ENCODE assay signal across 8 mouse cellular contexts in genomic region chr7:29852831-29853218, GRCm38 (mm10). TPM values are rescaled to one million over a fixed set of nuclear protein-coding genes. Genes with fewer than 3 reads are reported as not detected.
DNase-seq lines count a peak whose midpoint lies in the region; ATAC-seq and TF ChIP-seq lines count a peak whose summit lies in the region.

No protein-coding gene starts in this region.

- H3K4me2 ChIP-seq in embryonic facial prominence, embryonic 12.5 days (replicated peaks), result peak overlapping the region; percentile 70
- H3K4me2 ChIP-seq in intestine, embryonic 15.5 days (replicated peaks), result peak overlapping the region; percentile 66
- H3K4me2 ChIP-seq in neural tube, embryonic 13.5 days, result peak overlapping the region; percentile 79

- no peak for DNase-seq in layer of hippocampus, adult 2 months (ENCODE audit: low spot score in 2 of 2)
- DNase-seq in layer of hippocampus, adult 18-20 months (ENCODE audit: low spot score in 2 of 2), result no peak
- no peak for DNase-seq in thymus, postnatal 4 days
- DNase-seq in right cerebral cortex, adult 2 months (ENCODE audit: low spot score in 2 of 2), result no peak
- DNase-seq in kidney, postnatal 25 days, result no peak

- H3K36me3 ChIP-seq in embryonic facial prominence, embryonic 12.5 days, result no peaks in the 10 kb centered on the region; the same call in 1 of the 2 replicates
- H3K36me3 ChIP-seq in intestine, embryonic 15.5 days, result no peaks in the 10 kb centered on the region
- peaks cover 28% of the 10 kb centered on the region for H3K36me3 ChIP-seq in neural tube, embryonic 13.5 days

- TF ChIP-seq CTCF in layer of hippocampus, adult 2 months (conservative IDR thresholded peaks at IDR 0.05), result no peak

- H3K4me3 ChIP-seq in layer of hippocampus, adult 2 months, result peak overlapping the region; percentile 71
- H3K4me3 ChIP-seq in embryonic facial prominence, embryonic 12.5 days, result peak overlapping the region; percentile 62
- H3K4me3 ChIP-seq in intestine, embryonic 15.5 days (replicated peaks), result peak overlapping the region; percentile 54
- H3K4me3 ChIP-seq in neural tube, embryonic 13.5 days, result peak overlapping the region; percentile 54

- H3K27ac ChIP-seq in layer of hippocampus, adult 2 months, result peak overlapping the region; percentile 85
- no peak overlapping the region for H3K27ac ChIP-seq in embryonic facial prominence, embryonic 12.5 days
- no peak overlapping the region for H3K27ac ChIP-seq in intestine, embryonic 15.5 days
- no peak overlapping the region for H3K27ac ChIP-seq in neural tube, embryonic 13.5 days (replicated peaks)

- H3K27me3 ChIP-seq in embryonic facial prominence, embryonic 12.5 days, result no peaks in the 10 kb centered on the region
- no peaks in the 10 kb centered on the region for H3K27me3 ChIP-seq in intestine, embryonic 15.5 days (replicated peaks)
- no peaks in the 10 kb centered on the region for H3K27me3 ChIP-seq in neural tube, embryonic 13.5 days

- WGBS in embryonic facial prominence, embryonic 12.5 days, result 52% methylated on average over 9 of the region's 9 CpGs
- WGBS in intestine, embryonic 15.5 days, result 57% methylated on average over 9 of the region's 9 CpGs
- 59% methylated on average over 9 of the region's 9 CpGs for WGBS in neural tube, embryonic 13.5 days

- no peak for ATAC-seq in embryonic facial prominence, embryonic 12.5 days (ENCODE audit: insufficient number of reproducible peaks, insufficient read depth, low FRiP score, low TSS enrichment)
- ATAC-seq in intestine, embryonic 15.5 days, result no peak; the same call in 1 of the 2 replicates
- no peak; the same call in 1 of the 2 replicates for ATAC-seq in neural tube, embryonic 13.5 days (ENCODE audit: low read depth)

- peak overlapping the region; percentile 51 for H3K9ac ChIP-seq in embryonic facial prominence, embryonic 12.5 days
- H3K9ac ChIP-seq in intestine, embryonic 15.5 days, result peak overlapping the region; percentile 47
- H3K9ac ChIP-seq in neural tube, embryonic 13.5 days, result peak overlapping the region; percentile 76

- peaks cover 6% of the 10 kb centered on the region; the same call in 1 of the 2 replicates for H3K4me1 ChIP-seq in embryonic facial prominence, embryonic 12.5 days
- no peaks in the 10 kb centered on the region for H3K4me1 ChIP-seq in intestine, embryonic 15.5 days (replicated peaks)
- peaks cover 7% of the 10 kb centered on the region for H3K4me1 ChIP-seq in neural tube, embryonic 13.5 days (replicated peaks)

- no peaks in the 10 kb centered on the region for H3K9me3 ChIP-seq in embryonic facial prominence, embryonic 12.5 days
- no peaks in the 10 kb centered on the region for H3K9me3 ChIP-seq in intestine, embryonic 15.5 days
- H3K9me3 ChIP-seq in neural tube, embryonic 13.5 days, result no peaks in the 10 kb centered on the region; the same call in 1 of the 2 replicates

RNA-seq across cellular contexts. Expression of gene Zfp940, which starts 0.6 kb away (rescaled TPM):
- total RNA-seq in layer of hippocampus, adult 2 months (2021), result 10 to 100 TPM; 17.4 to 17.8 TPM
- 10 to 100 TPM; 14.2 to 18.9 TPM for total RNA-seq in layer of hippocampus, adult 18-20 months (2021)
- polyA plus RNA-seq in embryonic facial prominence, embryonic 12.5 days (2016; fragmentation: Nextera tagmentation; extraction: Ambion mirVana), result 8.5 and 8.7 TPM in 2 replicates
- 3.3 and 4.0 TPM in 2 replicates for polyA plus RNA-seq in intestine, embryonic 15.5 days (2015; fragmentation: Nextera tagmentation; extraction: Ambion mirVana)
- 12.9 and 14.2 TPM in 2 replicates for polyA plus RNA-seq in neural tube, embryonic 13.5 days (2015; fragmentation: Nextera tagmentation; extraction: Ambion mirVana)

RNA-seq across cellular contexts. Expression of gene Zfp420, which starts 7.0 kb away (rescaled TPM):
- total RNA-seq in layer of hippocampus, adult 2 months (2021), result 10 to 100 TPM; 13.4 to 18.7 TPM
- 10 to 100 TPM; 17.4 to 21.0 TPM for total RNA-seq in layer of hippocampus, adult 18-20 months (2021)
- 10.3 and 11.5 TPM in 2 replicates for polyA plus RNA-seq in embryonic facial prominence, embryonic 12.5 days (2016; fragmentation: Nextera tagmentation; extraction: Ambion mirVana)
- polyA plus RNA-seq in intestine, embryonic 15.5 days (2015; fragmentation: Nextera tagmentation; extraction: Ambion mirVana), result 4.6 and 5.5 TPM in 2 replicates
- 18.3 and 19.0 TPM in 2 replicates for polyA plus RNA-seq in neural tube, embryonic 13.5 days (2015; fragmentation: Nextera tagmentation; extraction: Ambion mirVana)

RNA-seq across cellular contexts. Expression of gene Zfp790, which starts 36.9 kb away (rescaled TPM):
- total RNA-seq in layer of hippocampus, adult 2 months (2021), result 10 to 100 TPM; 19.1 to 21.5 TPM
- 10 to 100 TPM; 21.1 to 23.7 TPM for total RNA-seq in layer of hippocampus, adult 18-20 months (2021)
- polyA plus RNA-seq in embryonic facial prominence, embryonic 12.5 days (2016; fragmentation: Nextera tagmentation; extraction: Ambion mirVana), result 17.0 and 20.0 TPM in 2 replicates
- 9.9 and 10.0 TPM in 2 replicates for polyA plus RNA-seq in intestine, embryonic 15.5 days (2015; fragmentation: Nextera tagmentation; extraction: Ambion mirVana)
- 26.8 and 27.6 TPM in 2 replicates for polyA plus RNA-seq in neural tube, embryonic 13.5 days (2015; fragmentation: Nextera tagmentation; extraction: Ambion mirVana)

RNA-seq across cellular contexts. Expression of gene Zfp27, which starts 53.5 kb away (rescaled TPM):
- 10 to 100 TPM; 20.5 to 22.2 TPM for total RNA-seq in layer of hippocampus, adult 2 months (2021)
- 10 to 100 TPM; 19.7 to 19.8 TPM for total RNA-seq in layer of hippocampus, adult 18-20 months (2021)
- 12.1 and 14.4 TPM in 2 replicates for polyA plus RNA-seq in embryonic facial prominence, embryonic 12.5 days (2016; fragmentation: Nextera tagmentation; extraction: Ambion mirVana)
- 7.3 and 7.4 TPM in 2 replicates for polyA plus RNA-seq in intestine, embryonic 15.5 days (2015; fragmentation: Nextera tagmentation; extraction: Ambion mirVana)
- 17.1 and 17.6 TPM in 2 replicates for polyA plus RNA-seq in neural tube, embryonic 13.5 days (2015; fragmentation: Nextera tagmentation; extraction: Ambion mirVana)

RNA-seq across cellular contexts. Expression of gene Zfp383, which starts 55.2 kb away (rescaled TPM):
- total RNA-seq in layer of hippocampus, adult 2 months (2021), result 1 to 10 TPM; 8.4 to 9.1 TPM
- total RNA-seq in layer of hippocampus, adult 18-20 months (2021), result 10 to 100 TPM in 1 of 2 experiments, 1 to 10 TPM in 1; 8.0 to 10.0 TPM
- polyA plus RNA-seq in embryonic facial prominence, embryonic 12.5 days (2016; fragmentation: Nextera tagmentation; extraction: Ambion mirVana), result 6.7 and 7.5 TPM in 2 replicates
- polyA plus RNA-seq in intestine, embryonic 15.5 days (2015; fragmentation: Nextera tagmentation; extraction: Ambion mirVana), result 2.6 and 3.6 TPM in 2 replicates
- 6.3 and 6.7 TPM in 2 replicates for polyA plus RNA-seq in neural tube, embryonic 13.5 days (2015; fragmentation: Nextera tagmentation; extraction: Ambion mirVana)
